Mouse (Mus musculus): ENCODE measurements around the gene Ephb1. TPM values are rescaled to one million over a fixed set of nuclear protein-coding genes. Genes with fewer than 3 reads are reported as not detected.

Gene Ephb1
- polyA plus RNA-seq, 1 experiment from 2014 or later: 5.2 TPM

- Histone ChIP-seq H3K9ac (no peak overlapping the region), H3K4me3 (no peak overlapping the region), H3K4me1 (no peaks in the 10 kb centered on the region), H3K4me2 (no peak overlapping the region), H3K27me3 (no peaks in the 10 kb centered on the region), H3K27ac (no peak overlapping the region), H3K9me3 (no peaks in the 10 kb centered on the region), H3K36me3 (no peaks in the 10 kb centered on the region)
- 88% methylated on average over 6 of the region's 6 CpGs for WGBS
- no peak for ATAC-seq (ENCODE audit: insufficient number of reproducible peaks, insufficient read depth, low FRiP score, low TSS enrichment, low read depth)
These were observed 276.3 kb downstream of the Ephb1 start for GRCm38 (mm10) chr9:102078238-102078637.

- no peaks in the 10 kb centered on the region for H3K9me3 ChIP-seq
- WGBS: 65% methylated on average over 4 of the region's 4 CpGs
- no peak for ATAC-seq (ENCODE audit: insufficient number of reproducible peaks, insufficient read depth, low FRiP score, low TSS enrichment, low read depth)
- no peaks in the 10 kb centered on the region for H3K36me3 ChIP-seq
- no peak overlapping the region for H3K4me2 ChIP-seq
- no peak overlapping the region for H3K4me3 ChIP-seq
- no peak overlapping the region for H3K27ac ChIP-seq
- H3K9ac ChIP-seq: no peak overlapping the region
- no peaks in the 10 kb centered on the region for H3K4me1 ChIP-seq
- no peaks in the 10 kb centered on the region for H3K27me3 ChIP-seq
These were observed 279.0 kb downstream of the Ephb1 start for GRCm38 (mm10) chr9:102075539-102075938.

- H3K4me1 ChIP-seq: no peaks in the 10 kb centered on the region
- ATAC-seq (ENCODE audit: insufficient number of reproducible peaks, insufficient read depth, low FRiP score, low TSS enrichment, low read depth): no peak
- H3K36me3 ChIP-seq: no peaks in the 10 kb centered on the region
- no peak overlapping the region for H3K4me2 ChIP-seq
- no peaks in the 10 kb centered on the region for H3K9me3 ChIP-seq
- H3K9ac ChIP-seq: no peak overlapping the region
- WGBS: 81% methylated on average over 5 of the region's 5 CpGs
- H3K4me3 ChIP-seq: no peak overlapping the region
- no peak overlapping the region for H3K27ac ChIP-seq
- H3K27me3 ChIP-seq: no peaks in the 10 kb centered on the region
These were observed 281.1 kb downstream of the Ephb1 start for GRCm38 (mm10) chr9:102073404-102073803.

- H3K9ac ChIP-seq: no peak overlapping the region
- no peaks in the 10 kb centered on the region for H3K9me3 ChIP-seq
- no peak overlapping the region for H3K4me2 ChIP-seq
- WGBS: 60% methylated on average over 3 of the region's 3 CpGs
- no peaks in the 10 kb centered on the region for H3K27me3 ChIP-seq
- no peak overlapping the region for H3K27ac ChIP-seq
- no peaks in the 10 kb centered on the region for H3K36me3 ChIP-seq
- H3K4me1 ChIP-seq: no peaks in the 10 kb centered on the region
- no peak overlapping the region for H3K4me3 ChIP-seq
- no peak for ATAC-seq (ENCODE audit: insufficient number of reproducible peaks, insufficient read depth, low FRiP score, low TSS enrichment, low read depth)
These were observed 285.2 kb downstream of the Ephb1 start for GRCm38 (mm10) chr9:102069151-102069882.

- H3K4me1 ChIP-seq: no peaks in the 10 kb centered on the region
- ATAC-seq (ENCODE audit: insufficient number of reproducible peaks, insufficient read depth, low FRiP score, low TSS enrichment, low read depth): 0 out of 2 replicates have a peak, but pooled peaks have one; percentile 26
- no peaks in the 10 kb centered on the region for H3K36me3 ChIP-seq
- no peaks in the 10 kb centered on the region for H3K27me3 ChIP-seq
- H3K4me3 ChIP-seq: no peak overlapping the region
- H3K27ac ChIP-seq: no peak overlapping the region
- H3K9ac ChIP-seq: no peak overlapping the region
- WGBS: 71% methylated on average over 10 of the region's 10 CpGs
- no peaks in the 10 kb centered on the region for H3K9me3 ChIP-seq
- H3K4me2 ChIP-seq: no peak overlapping the region
These were observed 287.9 kb downstream of the Ephb1 start for GRCm38 (mm10) chr9:102066601-102067000.

GRCm38 (mm10) chr9:102045886-102046285, 308.6 kb downstream of the Ephb1 start:
- Histone ChIP-seq H3K36me3 (no peaks in the 10 kb centered on the region), H3K9me3 (no peaks in the 10 kb centered on the region), H3K27ac (no peak overlapping the region), H3K27me3 (no peaks in the 10 kb centered on the region), H3K4me1 (0 out of 2 replicates have a peak, but pooled peaks cover 5% of the 10 kb centered on the region), H3K4me3 (no peak overlapping the region), H3K9ac (no peak overlapping the region), H3K4me2 (no peak overlapping the region)
- ATAC-seq (ENCODE audit: insufficient number of reproducible peaks, insufficient read depth, low FRiP score, low TSS enrichment, low read depth): no peak
- WGBS: 27% methylated on average over 2 of the region's 2 CpGs

DNA sequence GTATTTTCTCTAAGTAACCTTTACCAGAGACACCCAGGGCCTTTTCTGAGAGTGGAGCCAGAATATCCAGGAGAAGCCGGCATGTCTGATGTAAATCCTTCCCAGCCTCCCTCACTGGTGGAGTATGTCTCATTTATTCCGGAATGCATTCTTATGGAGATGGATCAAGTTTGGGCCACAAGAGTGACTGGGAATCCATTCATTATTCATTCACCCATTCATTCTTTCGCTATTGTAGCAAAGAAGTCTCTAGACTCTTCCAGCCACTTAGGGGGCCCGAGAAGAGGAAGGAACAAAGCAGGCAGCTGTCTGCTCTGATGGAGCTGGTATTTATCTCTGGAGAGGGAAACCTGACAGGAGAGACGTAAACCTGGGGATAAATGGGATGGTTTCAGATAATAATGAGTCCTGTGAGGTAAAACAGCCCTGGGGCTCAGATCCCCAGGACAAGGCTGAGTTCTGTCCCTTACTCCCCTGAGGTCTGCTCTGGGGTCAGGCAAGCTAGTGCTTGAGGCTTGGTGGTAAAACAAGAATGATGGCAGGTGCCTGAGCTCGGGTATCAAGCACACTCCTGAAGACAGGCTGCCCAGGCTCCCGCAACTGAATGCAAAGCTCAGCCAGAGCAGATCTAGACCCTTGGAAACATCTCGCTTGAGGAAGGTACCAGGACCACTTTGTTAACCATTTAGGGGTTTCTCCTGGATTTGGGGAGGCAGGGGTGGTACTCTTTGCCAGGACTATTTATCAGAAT, 309.2 kb downstream of the Ephb1 start:
- H3K4me3 ChIP-seq: no peak overlapping the region
- no peaks in the 10 kb centered on the region for H3K36me3 ChIP-seq
- H3K27ac ChIP-seq: no peak overlapping the region
- H3K9ac ChIP-seq: no peak overlapping the region
- H3K27me3 ChIP-seq: no peaks in the 10 kb centered on the region
- ATAC-seq (ENCODE audit: insufficient number of reproducible peaks, insufficient read depth, low FRiP score, low TSS enrichment, low read depth): no peak
- H3K4me2 ChIP-seq: no peak overlapping the region
- no peaks in the 10 kb centered on the region for H3K9me3 ChIP-seq
- H3K4me1 ChIP-seq: 0 out of 2 replicates have a peak, but pooled peaks cover 5% of the 10 kb centered on the region
- 35% methylated on average over 8 of the region's 8 CpGs for WGBS

- H3K27ac ChIP-seq: no peak overlapping the region
- no peak for ATAC-seq (ENCODE audit: insufficient number of reproducible peaks, insufficient read depth, low FRiP score, low TSS enrichment, low read depth)
- H3K9me3 ChIP-seq: no peaks in the 10 kb centered on the region
- no peaks in the 10 kb centered on the region for H3K4me1 ChIP-seq
- H3K9ac ChIP-seq: no peak overlapping the region
- H3K36me3 ChIP-seq: no peaks in the 10 kb centered on the region
- no peaks in the 10 kb centered on the region for H3K27me3 ChIP-seq
- 85% methylated on average over 6 of the region's 6 CpGs for WGBS
- no peak overlapping the region for H3K4me3 ChIP-seq
- no peak overlapping the region for H3K4me2 ChIP-seq
These were observed 315.3 kb downstream of the Ephb1 start for GRCm38 (mm10) chr9:102039011-102039733.

DNA sequence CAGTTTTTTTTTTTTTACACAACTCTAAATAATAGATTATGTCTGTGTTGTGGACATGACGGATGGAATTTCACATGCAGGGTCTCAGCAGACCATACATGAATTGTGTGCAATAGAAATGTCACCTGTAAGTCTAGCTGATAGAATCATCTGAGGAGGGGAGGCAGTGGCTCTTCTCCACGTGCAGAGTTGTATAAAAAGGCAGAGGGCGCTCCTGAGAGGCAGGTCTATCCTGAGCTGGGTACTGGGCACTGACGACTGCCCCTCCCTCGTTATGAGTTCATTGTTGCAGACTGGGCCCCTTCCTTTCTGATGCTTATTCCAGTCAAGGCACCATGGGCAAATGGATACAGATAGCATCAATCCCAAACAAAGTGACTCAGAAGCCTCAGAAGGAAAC, 318.4 kb downstream of the Ephb1 start:
- H3K36me3 ChIP-seq: no peaks in the 10 kb centered on the region
- WGBS: 73% methylated on average over 5 of the region's 5 CpGs

DNA sequence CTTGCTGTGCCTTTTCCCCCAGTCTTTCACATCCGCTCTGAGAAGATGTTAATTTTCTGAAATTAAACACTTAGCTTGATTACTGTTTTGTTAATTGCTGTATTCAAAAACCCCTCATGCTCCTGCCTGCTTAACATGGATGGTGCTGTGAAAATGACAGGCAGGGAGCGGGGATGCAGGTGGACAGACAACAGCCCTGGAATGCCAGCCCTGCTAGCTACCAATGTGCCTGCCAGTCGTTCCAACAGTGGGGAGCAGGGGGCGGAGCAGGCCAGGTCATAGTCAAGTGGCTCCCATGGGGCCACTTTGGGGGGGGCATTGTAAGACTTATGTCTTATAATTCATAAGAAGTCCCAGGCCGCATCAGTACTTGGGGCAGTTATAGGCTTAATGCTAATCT, 321.3 kb downstream of the Ephb1 start:
- no peak overlapping the region for H3K27ac ChIP-seq
- WGBS: 71% methylated on average over 5 of the region's 5 CpGs
- H3K9me3 ChIP-seq: no peaks in the 10 kb centered on the region
- no peak overlapping the region for H3K4me2 ChIP-seq
- ATAC-seq (ENCODE audit: insufficient number of reproducible peaks, insufficient read depth, low FRiP score, low TSS enrichment, low read depth): no peak
- no peak overlapping the region for H3K4me3 ChIP-seq
- no peaks in the 10 kb centered on the region for H3K4me1 ChIP-seq
- H3K9ac ChIP-seq: no peak overlapping the region
- H3K27me3 ChIP-seq: no peaks in the 10 kb centered on the region
- H3K36me3 ChIP-seq: no peaks in the 10 kb centered on the region

More for the DNA sequence above, 318.4 kb downstream of the Ephb1 start:
- ATAC-seq (ENCODE audit: insufficient number of reproducible peaks, insufficient read depth, low FRiP score, low TSS enrichment, low read depth): no peak
- no peaks in the 10 kb centered on the region for H3K9me3 ChIP-seq
- H3K27ac ChIP-seq: no peak overlapping the region
- H3K9ac ChIP-seq: no peak overlapping the region
- H3K4me1 ChIP-seq: no peaks in the 10 kb centered on the region
- no peak overlapping the region for H3K4me3 ChIP-seq
- no peak overlapping the region for H3K4me2 ChIP-seq
- H3K27me3 ChIP-seq: no peaks in the 10 kb centered on the region

- ATAC-seq (ENCODE audit: insufficient number of reproducible peaks, insufficient read depth, low FRiP score, low TSS enrichment, low read depth): no peak
- no peak overlapping the region for H3K9ac ChIP-seq
- H3K9me3 ChIP-seq: no peaks in the 10 kb centered on the region
- no peaks in the 10 kb centered on the region for H3K36me3 ChIP-seq
- no peak overlapping the region for H3K27ac ChIP-seq
- no peak overlapping the region for H3K4me3 ChIP-seq
- H3K4me1 ChIP-seq: no peaks in the 10 kb centered on the region
- H3K27me3 ChIP-seq: no peaks in the 10 kb centered on the region
- 73% methylated on average over 8 of the region's 8 CpGs for WGBS
- H3K4me2 ChIP-seq: no peak overlapping the region
These were observed 322.1 kb downstream of the Ephb1 start for GRCm38 (mm10) chr9:102032376-102032775.

Measured in embryonic facial prominence, embryonic 13.5 days (tissue).